Mouse (Mus musculus) neural tube, embryonic 13.5 days (tissue): ENCODE measurements around the gene Agmat. TPM values are rescaled to one million over a fixed set of nuclear protein-coding genes. Genes with fewer than 3 reads are reported as not detected.

Experiments
- ATAC-seq: fragments of 200-750 bp; cut with Nextera tagmentation; 2 replicates; pipeline ENCODE4 v1.8.0; 2017; ENCODE audit warnings: low read depth, mild to moderate bottlenecking, moderate TSS enrichment, moderate library complexity
- H3K27ac ChIP-seq: fragments of 300-500 bp; sonication (generic); replicated peaks from 2 replicates; pipeline ENCODE4 v1.5.1; 2015; ENCODE audit warnings: moderate library complexity, mild to moderate bottlenecking, inconsistent platforms
- H3K27me3 ChIP-seq: fragments of 300-500 bp; sonication (generic); 2 replicates; pipeline ENCODE4 v1.6.1; 2015; ENCODE audit warnings: mild to moderate bottlenecking, inconsistent platforms
- H3K36me3 ChIP-seq: fragments of 300-500 bp; sonication (generic); 2 replicates; pipeline ENCODE4 v1.6.1; 2015; ENCODE audit warnings: mild to moderate bottlenecking, inconsistent platforms
- H3K4me1 ChIP-seq: fragments of 300-500 bp; sonication (generic); replicated peaks from 2 replicates; pipeline ENCODE4 v1.6.1; 2015; ENCODE audit warnings: inconsistent platforms
- H3K4me2 ChIP-seq: fragments of 300-500 bp; sonication (generic); 2 replicates; pipeline ENCODE4 v1.6.1; 2015; ENCODE audit warnings: inconsistent platforms, mild to moderate bottlenecking, moderate library complexity
- H3K4me3 ChIP-seq: fragments of 300-500 bp; sonication (generic); 2 replicates; pipeline ENCODE4 v1.5.1; 2015; ENCODE audit warnings: mild to moderate bottlenecking, inconsistent platforms
- H3K9ac ChIP-seq: fragments of 300-500 bp; sonication (generic); 2 replicates; pipeline ENCODE4 v1.6.1; 2015; ENCODE audit warnings: moderate library complexity, mild to moderate bottlenecking, inconsistent platforms
- H3K9me3 ChIP-seq: fragments of 300-500 bp; sonication (generic); 2 replicates; pipeline ENCODE4 v1.6.1; 2016; ENCODE audit warnings: inconsistent platforms
- WGBS: fragments of 180-500 bp; shearing (Covaris S2); methylation state at CpG from one replicate; pipeline ENCODE4 v1.1.7; 2015; 5-methylcytosine and 5-hydroxymethylcytosine counted together
- polyA plus RNA-seq: library from polyadenylated mRNA; unstranded; fragments of >200 nt; fragmentation: Nextera tagmentation; extraction: Ambion mirVana; gene quantifications from 2 replicates; pipeline ENCODE4 v1.2.1, GENCODE M21; 2015

Agmat gene
- not detected in 2 replicates for polyA plus RNA-seq

GRCm38 (mm10) chr4:141746578-141747346 lies at the start of gene Agmat:
Agmat (plus strand) TSS chr4:141746672.
- Histone ChIP-seq H3K27ac (no peak within 1 kb of the TSS), H3K4me3 (no peak within 1 kb of the TSS), H3K9me3 (no peaks in the 10 kb centered on the region), H3K4me2 (no peak within 1 kb of the TSS), H3K9ac (no peak within 1 kb of the TSS), H3K36me3 (no peaks in the 10 kb centered on the region), H3K4me1 (0 out of 2 replicates have a peak, but pooled peaks cover 4% of the 10 kb centered on the region), H3K27me3 (no peaks in the 10 kb centered on the region)
- 29% methylated on average over 25 of the region's 25 CpGs for WGBS
- ATAC-seq: no peak

GRCm38 (mm10) chr4:141704625-141705024 lies 41.8 kb upstream of the Agmat start:
- H3K9ac ChIP-seq: no peak overlapping the region
- 88% methylated on average over 2 of the region's 2 CpGs for WGBS
- no peak for ATAC-seq
- H3K36me3 ChIP-seq: peaks cover 97% of the 10 kb centered on the region
- H3K27ac ChIP-seq: no peak overlapping the region
- no peak overlapping the region for H3K4me2 ChIP-seq
- no peaks in the 10 kb centered on the region for H3K27me3 ChIP-seq
- H3K4me3 ChIP-seq: no peak overlapping the region
- H3K9me3 ChIP-seq: no peaks in the 10 kb centered on the region
- H3K4me1 ChIP-seq: no peaks in the 10 kb centered on the region

GRCm38 (mm10) chr4:141705331-141705730 lies 41.1 kb upstream of the Agmat start:
- no peak overlapping the region for H3K4me3 ChIP-seq
- H3K9ac ChIP-seq: no peak overlapping the region
- 89% methylated on average over 4 of the region's 4 CpGs for whole genome bisulfite sequencing
- H3K4me1 ChIP-seq: no peaks in the 10 kb centered on the region
- no peak for ATAC-seq
- no peaks in the 10 kb centered on the region for H3K9me3 ChIP-seq
- H3K27me3 ChIP-seq: no peaks in the 10 kb centered on the region
- no peak overlapping the region for H3K4me2 ChIP-seq
- H3K27ac ChIP-seq: no peak overlapping the region
- peaks cover 99% of the 10 kb centered on the region for H3K36me3 ChIP-seq

- Histone ChIP-seq H3K9ac (no peak overlapping the region), H3K27ac (no peak overlapping the region), H3K27me3 (no peaks in the 10 kb centered on the region), H3K36me3 (peaks cover 100% of the 10 kb centered on the region), H3K4me1 (no peaks in the 10 kb centered on the region), H3K4me2 (no peak overlapping the region), H3K9me3 (no peaks in the 10 kb centered on the region), H3K4me3 (no peak overlapping the region)
- WGBS: 91% methylated on average over 7 of the region's 7 CpGs
- no peak for ATAC-seq
Observed at GRCm38 (mm10) chr4:141708005-141708404, 38.5 kb upstream of the Agmat start.

GRCm38 (mm10) chr4:141708971-141709370 lies 37.5 kb upstream of the Agmat start:
- Histone ChIP-seq H3K4me3 (no peak overlapping the region), H3K4me1 (no peaks in the 10 kb centered on the region; the same call in 1 of the 2 replicates), H3K36me3 (peaks cover 96% of the 10 kb centered on the region), H3K27ac (no peak overlapping the region), H3K9me3 (no peaks in the 10 kb centered on the region), H3K27me3 (no peaks in the 10 kb centered on the region), H3K9ac (no peak overlapping the region), H3K4me2 (no peak overlapping the region)
- 100% methylated on average over 2 of the region's 2 CpGs for WGBS
- no peak for ATAC-seq

- ATAC-seq: no peak
- Histone ChIP-seq H3K27me3 (no peaks in the 10 kb centered on the region), H3K4me2 (no peak overlapping the region), H3K9ac (no peak overlapping the region), H3K36me3 (peaks cover 73% of the 10 kb centered on the region), H3K9me3 (no peaks in the 10 kb centered on the region), H3K27ac (no peak overlapping the region), H3K4me1 (peaks cover 3% of the 10 kb centered on the region; the same call in 1 of the 2 replicates), H3K4me3 (no peak overlapping the region)
- 96% methylated on average over 1 of the region's 1 CpGs for WGBS
Observed at GRCm38 (mm10) chr4:141711250-141711649, 35.2 kb upstream of the Agmat start.

GRCm38 (mm10) chr4:141713598-141714142 lies 32.8 kb upstream of the Agmat start:
- Histone ChIP-seq H3K27me3 (no peaks in the 10 kb centered on the region), H3K4me1 (peaks cover 3% of the 10 kb centered on the region; the same call in 1 of the 2 replicates), H3K27ac (no peak overlapping the region), H3K4me3 (no peak overlapping the region), H3K9ac (no peak overlapping the region), H3K9me3 (no peaks in the 10 kb centered on the region), H3K36me3 (peaks cover 52% of the 10 kb centered on the region), H3K4me2 (no peak overlapping the region)
- ATAC-seq: no peak
- WGBS: 57% methylated on average over 5 of the region's 5 CpGs

- WGBS: 65% methylated on average over 2 of the region's 2 CpGs
- no peak overlapping the region for H3K4me3 ChIP-seq
- no peak for ATAC-seq
Observed at GRCm38 (mm10) chr4:141715027-141715426, 31.4 kb upstream of the Agmat start.

GRCm38 (mm10) chr4:141717633-141718032 lies 28.8 kb upstream of the Agmat start:
- H3K9ac ChIP-seq: no peak overlapping the region
- H3K36me3 ChIP-seq: peaks cover 21% of the 10 kb centered on the region
- no peak for ATAC-seq
- no peaks in the 10 kb centered on the region for H3K27me3 ChIP-seq
- no peaks in the 10 kb centered on the region for H3K9me3 ChIP-seq
- no peak overlapping the region for H3K4me2 ChIP-seq
- no peak overlapping the region for H3K4me3 ChIP-seq
- 82% methylated on average over 4 of the region's 4 CpGs for WGBS
- H3K27ac ChIP-seq: no peak overlapping the region
- H3K4me1 ChIP-seq: peaks cover 29% of the 10 kb centered on the region

More at GRCm38 (mm10) chr4:141715027-141715426, 31.4 kb upstream of the Agmat start:
- Histone ChIP-seq H3K9me3 (no peaks in the 10 kb centered on the region), H3K4me2 (no peak overlapping the region), H3K9ac (no peak overlapping the region), H3K4me1 (peaks cover 6% of the 10 kb centered on the region; the same call in 1 of the 2 replicates), H3K27me3 (no peaks in the 10 kb centered on the region), H3K27ac (no peak overlapping the region), H3K36me3 (peaks cover 42% of the 10 kb centered on the region)

- H3K4me3 ChIP-seq: no peak overlapping the region
- no peak overlapping the region for H3K4me2 ChIP-seq
- H3K27me3 ChIP-seq: no peaks in the 10 kb centered on the region
- H3K4me1 ChIP-seq: peaks cover 35% of the 10 kb centered on the region
- 98% methylated on average over 1 of the region's 1 CpGs for WGBS
- H3K9me3 ChIP-seq: no peaks in the 10 kb centered on the region
- no peak overlapping the region for H3K27ac ChIP-seq
- peaks cover 12% of the 10 kb centered on the region for H3K36me3 ChIP-seq
- ATAC-seq: no peak
- no peak overlapping the region for H3K9ac ChIP-seq
Observed at GRCm38 (mm10) chr4:141719304-141719703, 27.2 kb upstream of the Agmat start.

GRCm38 (mm10) chr4:141720761-141721523 lies 25.5 kb upstream of the Agmat start:
- H3K9me3 ChIP-seq: no peaks in the 10 kb centered on the region
- H3K9ac ChIP-seq: no peak overlapping the region
- no peaks in the 10 kb centered on the region for H3K27me3 ChIP-seq
- peak overlapping the region; percentile 91; the same call in 1 of the 2 replicates for H3K4me2 ChIP-seq
- ATAC-seq: no peak
- 80% methylated on average over 6 of the region's 6 CpGs for WGBS
- H3K27ac ChIP-seq: no peak overlapping the region
- H3K4me3 ChIP-seq: no peak overlapping the region
- peaks cover 32% of the 10 kb centered on the region for H3K4me1 ChIP-seq
- H3K36me3 ChIP-seq: peaks cover 12% of the 10 kb centered on the region

- Histone ChIP-seq H3K27ac (0 out of 2 replicates have a peak overlapping the region, but pooled peaks have one; percentile 91), H3K4me1 (peaks cover 32% of the 10 kb centered on the region), H3K4me3 (peak overlapping the region; percentile 97), H3K36me3 (peaks cover 10% of the 10 kb centered on the region), H3K4me2 (peak overlapping the region; percentile 91), H3K9me3 (no peaks in the 10 kb centered on the region), H3K27me3 (no peaks in the 10 kb centered on the region), H3K9ac (peak overlapping the region; percentile 98)
- 78% methylated on average over 6 of the region's 6 CpGs for WGBS
- no peak for ATAC-seq
Observed at GRCm38 (mm10) chr4:141721961-141722360, 24.5 kb upstream of the Agmat start.
